Mouse (Mus musculus): ENCODE results near the gene Rph3a.

DNA sequence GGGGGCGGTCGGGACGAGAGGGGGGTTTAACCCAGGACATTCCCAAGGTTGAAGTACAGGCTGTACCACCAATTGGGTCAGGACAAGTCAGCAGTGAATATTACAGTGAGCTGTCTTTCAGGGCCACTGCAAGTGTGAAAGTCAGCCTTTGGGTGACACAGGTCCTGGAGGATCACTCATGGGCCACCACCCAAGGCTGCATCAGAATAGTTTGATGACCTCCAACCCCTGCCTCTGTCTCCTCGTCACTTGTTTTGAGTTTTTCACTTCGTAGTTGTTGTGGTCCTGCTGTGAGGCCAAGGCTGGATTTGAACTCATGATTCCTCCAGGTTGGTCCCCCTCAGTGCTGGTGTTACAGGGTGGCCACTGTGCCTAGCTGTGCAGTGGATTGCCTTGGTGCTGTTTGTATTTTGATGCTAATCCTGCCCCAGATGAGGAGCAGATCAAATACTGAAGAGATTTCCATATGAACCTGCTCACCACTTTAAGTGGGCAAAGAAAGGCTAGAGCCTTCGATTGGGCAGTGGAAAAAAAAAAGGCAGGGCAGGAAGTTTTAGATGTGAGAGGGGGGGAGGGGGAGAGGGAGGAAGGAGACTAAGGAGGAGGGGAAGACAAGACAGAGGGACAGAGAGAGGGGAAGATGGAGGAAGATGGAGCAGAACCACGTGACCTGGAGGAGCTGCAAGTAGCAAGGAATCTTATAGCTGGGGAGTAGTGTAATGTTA lies 101.5 kb downstream of the Rph3a start:
- TF ChIP-seq CHD1 (IDR thresholded peaks at IDR 0.05; ENCODE audit: low read depth, low read length): no peak
- no peak for TF ChIP-seq POLR2A (IDR thresholded peaks at IDR 0.05; ENCODE audit: control insufficient read depth in 1 of 2, insufficient read depth in 1 of 2, low read depth in 1 of 2, low read length in 2 of 2, poor library complexity in 1 of 2)
- no peak for TF ChIP-seq SIN3A (IDR thresholded peaks at IDR 0.05; ENCODE audit: low read length)
- no peak for TF ChIP-seq TAL1 (IDR thresholded peaks at IDR 0.05; ENCODE audit: low read length)
- no peak for TF ChIP-seq BHLHE40 (IDR thresholded peaks at IDR 0.05; ENCODE audit: borderline replicate concordance, low read depth, low read length)

All from MEL (cell line).